In the genomic region with DNA sequence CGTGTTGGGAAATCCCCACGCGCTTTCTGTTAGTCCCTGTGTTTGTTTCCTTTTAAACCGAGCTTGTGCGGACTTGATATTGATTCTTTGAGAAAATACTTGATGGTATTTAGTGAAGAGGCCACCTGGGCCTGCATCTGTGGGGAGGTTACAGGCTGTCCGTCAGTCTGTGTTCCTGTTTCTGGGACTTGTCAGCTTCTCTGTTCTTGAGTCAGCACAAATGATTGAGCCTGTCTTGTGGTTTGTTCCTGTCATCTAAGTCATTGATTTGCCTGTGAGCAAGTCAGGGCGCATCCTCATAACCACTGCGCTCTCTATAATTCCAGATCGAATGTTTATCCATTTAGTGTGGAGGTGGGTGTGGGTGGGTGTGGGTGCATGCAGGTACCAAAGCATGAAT, we compare ENCODE assay signal across 32 mouse cellular contexts. TPM values are rescaled to one million over a fixed set of nuclear protein-coding genes. Genes with fewer than 3 reads are reported as not detected.
"Had no signal": no experiment of that assay in that cellular context is flagged by ENCODE, and none has a peak within 500 bp of the region (broad histone marks: within the 10 kb centered on the region; RNA-seq: fewer than 3 reads in every experiment).

No protein-coding gene starts in this region.

RNA-seq across cellular contexts. Expression of a gene that starts 21.0 kb away (rescaled TPM):
- total RNA-seq: gastrocnemius, adult 2 months; gastrocnemius, postnatal 10 days; gastrocnemius, postnatal 25 days; gastrocnemius, postnatal 4 days; heart, adult 18-20 months; heart, adult 8-10 months; heart, postnatal 10 days; heart, postnatal 25 days; heart, postnatal 4 days; layer of hippocampus, adult 18-20 months; layer of hippocampus, adult 8-10 months; layer of hippocampus, postnatal 14 days; layer of hippocampus, postnatal 36 days; left cerebral cortex, adult 18-20 months; left cerebral cortex, adult 8-10 months; left cerebral cortex, postnatal 10 days; left cerebral cortex, postnatal 25 days; left cerebral cortex, postnatal 4 days; liver, adult 2 months had no signal
- polyA plus RNA-seq: heart, embryonic 10.5 days; heart, embryonic 12.5 days; heart, embryonic 14.5 days; heart, embryonic 16.5 days; hindbrain, embryonic 14.5 days; hindbrain, embryonic 16.5 days; intestine, embryonic 16.5 days; kidney, adult 2 months; large intestine, adult 2 months; limb, embryonic 11.5 days; limb, embryonic 13.5 days; liver, adult 2 months; liver, embryonic 12.5 days; liver, embryonic 14.5 days had no signal

RNA-seq across cellular contexts. Expression of a gene that starts 26.6 kb away (rescaled TPM):
- total RNA-seq: layer of hippocampus, adult 18-20 months; layer of hippocampus, adult 8-10 months; layer of hippocampus, postnatal 14 days; layer of hippocampus, postnatal 36 days; left cerebral cortex, adult 18-20 months; left cerebral cortex, postnatal 10 days; left cerebral cortex, postnatal 25 days; left cerebral cortex, postnatal 4 days had no signal
